Mouse (Mus musculus) brain, embryonic 14.5 days (tissue): ENCODE measurements around the gene Clec2g.

Experiments
- CTCF ChIP-seq: fragments of 200-500 bp; IDR thresholded peaks from 2 replicates; pipeline ENCODE4 v1.5.1; 2012; ENCODE audit warnings: inconsistent platforms, mild to moderate bottlenecking, moderate library complexity, borderline replicate concordance; ENCODE audit not compliant: insufficient read depth, insufficient read length; ENCODE audit errors: extremely low read depth
- POLR2A ChIP-seq: fragments of 200-500 bp; IDR thresholded peaks from 2 replicates; pipeline ENCODE4 v1.6.1; 2012; ENCODE audit warnings: mild to moderate bottlenecking, inconsistent platforms, borderline replicate concordance; ENCODE audit not compliant: poor library complexity, insufficient read depth, insufficient read length, severe bottlenecking; ENCODE audit errors: extremely low read depth

GRCm38 (mm10) chr6:128888834-128889233 lies 45.3 kb upstream of the Clec2g start:
- TF ChIP-seq POLR2A, result no peak
- no peak for TF ChIP-seq CTCF
